Mouse (Mus musculus) E14TG2a.4 (cell line): ENCODE measurements around the gene Mctp1.
A peak's percentile ranks its signal among the peaks of the same experiment; 100 is the strongest.

Experiments used
- H3K27me3 ChIP-seq: 2 replicates; pipeline ENCODE4 v1.6.1; 2014; ENCODE audit warnings: low read length, control low read depth; ENCODE audit not compliant: insufficient read depth
- H3K36me3 ChIP-seq: 2 replicates; pipeline ENCODE4 v1.6.1; 2014; ENCODE audit warnings: low read length, control low read depth; ENCODE audit not compliant: insufficient read depth
- H3K4me1 ChIP-seq: replicated peaks from 2 replicates; pipeline ENCODE4 v1.6.1; 2014; ENCODE audit warnings: low read depth, low read length, control low read depth
- H3K4me3 ChIP-seq: replicated peaks from 2 replicates; pipeline ENCODE4 v1.5.1; 2014; ENCODE audit warnings: mild to moderate bottlenecking, low read length
- H3K9me3 ChIP-seq: 2 replicates; pipeline ENCODE4 v1.6.1; 2014; ENCODE audit warnings: low read length, control low read depth
- CTCF ChIP-seq: conservative IDR thresholded peaks from 2 replicates; pipeline ENCODE4 v1.5.1; 2014; ENCODE audit warnings: low read length
- NANOG ChIP-seq: IDR thresholded peaks from 2 replicates; pipeline ENCODE4 v1.6.1; 2014; ENCODE audit warnings: borderline replicate concordance, low read length, mixed read lengths
- POU5F1 ChIP-seq: IDR thresholded peaks from 2 replicates; pipeline ENCODE4 v1.6.1; 2014; ENCODE audit warnings: low read length, borderline replicate concordance

Mctp1 gene

DNA sequence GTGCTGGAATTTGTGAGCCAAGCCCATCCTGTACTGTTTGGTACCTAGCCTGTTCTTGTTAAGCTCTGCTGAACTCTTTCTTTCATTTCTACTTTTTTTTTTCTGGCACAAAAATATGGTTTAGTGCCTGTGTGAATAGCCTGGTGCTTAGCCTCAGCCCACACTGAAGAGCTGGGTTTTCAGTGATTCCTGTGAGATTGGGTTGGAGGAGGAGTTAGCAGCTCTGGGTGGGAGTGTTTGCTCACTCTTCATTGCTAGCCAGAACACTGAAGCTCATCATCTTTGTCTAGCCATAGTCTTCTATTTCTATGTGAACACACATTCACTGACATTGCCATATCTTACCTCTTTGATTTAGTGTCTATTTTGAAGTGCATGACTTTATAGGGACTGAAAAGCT is 225.1 kb downstream of the Mctp1 start:
- no peaks in the 10 kb centered on the region for H3K4me1 ChIP-seq

DNA sequence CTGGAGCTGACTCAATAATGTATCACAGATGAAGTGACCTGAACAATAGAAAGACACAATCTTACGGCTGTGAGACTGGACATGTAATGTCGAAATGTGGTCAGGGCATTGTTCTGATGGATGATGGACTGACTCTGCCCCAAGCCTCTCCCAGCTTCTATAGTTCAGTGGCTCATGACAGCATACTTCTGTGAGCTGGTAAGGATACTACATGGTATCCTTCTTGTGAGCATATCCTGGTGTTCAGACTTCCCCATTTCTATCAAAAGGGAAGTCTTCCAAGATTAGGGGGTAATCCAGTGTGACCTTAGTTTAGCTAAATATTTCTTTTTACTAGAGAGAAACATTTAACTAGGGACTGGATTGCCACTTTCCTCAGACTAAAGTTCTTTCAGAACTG is 227.2 kb downstream of the Mctp1 start:
- H3K4me1 ChIP-seq: no peaks in the 10 kb centered on the region
- no peak overlapping the region for H3K4me3 ChIP-seq
- no peaks in the 10 kb centered on the region for H3K9me3 ChIP-seq
- no peaks in the 10 kb centered on the region for H3K27me3 ChIP-seq
- TF ChIP-seq POU5F1 (no peak), NANOG (no peak), CTCF (no peak)
- H3K36me3 ChIP-seq: no peaks in the 10 kb centered on the region

More for the DNA sequence above, 225.1 kb downstream of the Mctp1 start:
- Histone ChIP-seq H3K4me3 (no peak overlapping the region), H3K36me3 (no peaks in the 10 kb centered on the region), H3K27me3 (no peaks in the 10 kb centered on the region), H3K9me3 (no peaks in the 10 kb centered on the region)
- no peak for TF ChIP-seq POU5F1

DNA sequence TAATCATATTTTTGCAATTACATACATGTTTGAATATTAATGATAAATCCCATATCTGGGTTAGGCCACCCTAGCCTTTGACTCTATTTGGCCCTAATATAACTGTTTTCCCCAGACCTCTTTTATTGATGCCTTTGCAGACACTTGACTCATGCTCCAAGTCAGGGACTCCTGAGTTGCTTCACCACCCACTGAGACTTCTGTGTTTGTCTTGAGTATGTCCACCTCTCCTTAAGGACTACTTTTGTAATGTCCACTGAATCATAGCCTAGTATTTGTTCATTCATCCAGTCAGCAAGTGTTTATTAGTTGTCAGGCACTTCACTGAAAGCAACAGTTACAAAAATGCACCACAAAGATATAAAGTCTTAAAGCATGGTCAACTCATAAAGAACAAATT is 235.8 kb downstream of the Mctp1 start:
- no peaks in the 10 kb centered on the region for H3K36me3 ChIP-seq

DNA sequence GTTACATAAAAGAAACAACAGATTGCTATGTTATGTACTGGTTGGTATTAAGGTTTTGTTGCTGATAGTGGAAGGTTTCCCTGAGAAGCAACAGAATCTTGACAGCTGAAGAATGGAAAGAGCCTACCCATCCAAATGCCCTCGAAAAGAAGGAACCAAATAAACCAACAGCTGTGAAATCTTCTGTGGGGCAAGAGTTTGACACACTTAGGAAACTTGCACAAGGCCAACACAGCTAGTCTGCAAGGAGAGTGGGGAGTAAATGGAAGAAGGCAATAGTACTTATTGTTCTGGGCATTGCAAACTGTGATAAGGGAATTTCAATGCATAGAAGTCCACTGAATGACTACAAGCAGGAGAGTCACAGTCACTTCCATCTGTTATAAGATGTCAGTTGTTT is 236.2 kb downstream of the Mctp1 start:
- Histone ChIP-seq H3K27me3 (no peaks in the 10 kb centered on the region), H3K4me1 (no peaks in the 10 kb centered on the region), H3K36me3 (no peaks in the 10 kb centered on the region), H3K9me3 (no peaks in the 10 kb centered on the region), H3K4me3 (no peak overlapping the region)
- no peak for TF ChIP-seq NANOG
- TF ChIP-seq POU5F1: no peak
- TF ChIP-seq CTCF: no peak

More for the DNA sequence above, 235.8 kb downstream of the Mctp1 start:
- Histone ChIP-seq H3K9me3 (no peaks in the 10 kb centered on the region), H3K27me3 (no peaks in the 10 kb centered on the region), H3K4me3 (no peak overlapping the region), H3K4me1 (no peaks in the 10 kb centered on the region)
- TF ChIP-seq POU5F1 (no peak), NANOG (no peak), CTCF (no peak)

DNA sequence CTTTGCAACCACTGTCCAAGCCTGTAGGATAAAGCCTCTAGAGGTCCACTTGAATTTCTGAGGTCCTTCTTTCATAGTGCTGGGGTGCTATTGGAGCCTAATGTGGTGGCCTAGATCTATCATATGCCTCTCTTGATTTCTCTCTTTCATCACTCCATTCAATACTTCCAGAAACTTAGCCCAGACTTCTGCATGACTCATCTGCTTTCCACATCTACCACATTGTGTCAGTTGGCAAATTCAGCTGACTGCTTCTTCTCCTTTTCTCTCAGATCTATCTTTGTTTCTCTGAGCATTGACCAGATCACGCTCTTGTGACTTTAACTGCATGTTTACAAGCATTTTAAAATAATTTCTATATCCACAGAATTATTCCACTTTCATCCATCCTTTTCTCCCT is 249.4 kb downstream of the Mctp1 start:
- no peaks in the 10 kb centered on the region for H3K36me3 ChIP-seq
- TF ChIP-seq CTCF: no peak
- TF ChIP-seq POU5F1: no peak
- TF ChIP-seq NANOG: no peak
- H3K27me3 ChIP-seq: no peaks in the 10 kb centered on the region
- no peaks in the 10 kb centered on the region for H3K9me3 ChIP-seq
- no peaks in the 10 kb centered on the region for H3K4me1 ChIP-seq
- H3K4me3 ChIP-seq: no peak overlapping the region

DNA sequence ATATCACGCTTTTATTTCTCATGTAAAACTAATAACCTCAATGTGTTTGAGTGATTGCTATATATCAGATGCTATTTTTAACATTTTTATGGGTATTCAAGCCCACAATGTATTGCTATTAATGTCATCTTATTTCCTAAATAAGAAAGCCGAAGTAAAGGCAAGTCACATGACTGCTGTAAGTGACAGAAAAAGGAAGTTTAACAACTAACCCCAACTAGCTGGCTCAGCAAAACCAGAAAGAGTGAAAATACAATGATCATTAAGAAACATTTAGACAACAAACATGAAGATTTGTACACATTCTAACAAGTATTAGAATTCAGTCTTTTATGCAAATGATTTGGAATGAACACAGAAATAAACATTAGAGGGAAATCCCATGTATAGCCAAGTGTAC is 253.9 kb downstream of the Mctp1 start:
- H3K4me1 ChIP-seq: no peaks in the 10 kb centered on the region
- no peaks in the 10 kb centered on the region for H3K27me3 ChIP-seq
- H3K9me3 ChIP-seq: no peaks in the 10 kb centered on the region
- H3K36me3 ChIP-seq: no peaks in the 10 kb centered on the region
- no peak overlapping the region for H3K4me3 ChIP-seq
- no peak for TF ChIP-seq POU5F1
- TF ChIP-seq NANOG: no peak
- no peak for TF ChIP-seq CTCF

DNA sequence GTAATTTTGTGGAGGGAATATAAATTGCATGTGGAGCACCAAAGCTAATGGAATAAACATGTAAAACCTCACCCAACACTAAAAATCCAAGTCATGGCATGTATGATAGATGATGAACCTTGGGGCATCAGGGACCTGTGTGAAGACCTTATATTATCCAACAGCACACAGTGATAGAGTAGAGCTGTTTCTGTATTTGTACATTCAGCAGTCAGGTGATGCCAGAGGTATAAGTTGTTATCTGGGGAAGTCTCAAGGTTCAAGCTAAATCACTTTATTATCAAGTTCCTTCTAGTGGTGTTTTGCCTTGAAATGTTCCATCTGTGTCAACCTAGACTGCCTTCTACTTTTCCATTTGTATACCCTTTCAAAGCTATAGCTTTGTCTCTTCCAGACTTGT is 275.2 kb downstream of the Mctp1 start:
- Histone ChIP-seq H3K36me3 (no peaks in the 10 kb centered on the region), H3K27me3 (no peaks in the 10 kb centered on the region), H3K4me3 (no peak overlapping the region), H3K9me3 (no peaks in the 10 kb centered on the region), H3K4me1 (no peaks in the 10 kb centered on the region)
- TF ChIP-seq POU5F1 (no peak), NANOG (no peak), CTCF (no peak)

DNA sequence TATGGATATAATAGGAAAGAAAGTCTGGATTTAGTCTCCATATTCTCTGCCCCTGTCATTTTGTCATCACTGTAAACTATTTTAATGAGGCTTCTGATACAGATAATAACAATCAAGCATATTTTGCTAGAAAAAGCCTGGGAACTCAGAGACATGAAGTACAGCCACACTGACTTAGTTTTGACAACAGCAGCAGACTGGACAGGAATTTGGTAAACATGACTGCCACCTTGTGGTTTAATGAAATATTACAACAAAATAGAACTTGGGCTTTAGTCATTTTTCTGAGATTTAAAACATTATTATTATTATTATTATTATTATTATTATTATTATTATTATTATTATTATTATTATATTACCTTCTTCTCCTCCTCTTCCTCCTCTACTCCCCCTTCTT is 297.0 kb downstream of the Mctp1 start:
- no peak overlapping the region for H3K4me3 ChIP-seq
- no peak for TF ChIP-seq NANOG
- no peak for TF ChIP-seq POU5F1
- peak; percentile 16; the same call in 1 of the 2 replicates for TF ChIP-seq CTCF
- H3K4me1 ChIP-seq: no peaks in the 10 kb centered on the region
- H3K9me3 ChIP-seq: 0 out of 2 replicates have a peak, but pooled peaks cover 3% of the 10 kb centered on the region
- H3K27me3 ChIP-seq: no peaks in the 10 kb centered on the region
- no peaks in the 10 kb centered on the region for H3K36me3 ChIP-seq

DNA sequence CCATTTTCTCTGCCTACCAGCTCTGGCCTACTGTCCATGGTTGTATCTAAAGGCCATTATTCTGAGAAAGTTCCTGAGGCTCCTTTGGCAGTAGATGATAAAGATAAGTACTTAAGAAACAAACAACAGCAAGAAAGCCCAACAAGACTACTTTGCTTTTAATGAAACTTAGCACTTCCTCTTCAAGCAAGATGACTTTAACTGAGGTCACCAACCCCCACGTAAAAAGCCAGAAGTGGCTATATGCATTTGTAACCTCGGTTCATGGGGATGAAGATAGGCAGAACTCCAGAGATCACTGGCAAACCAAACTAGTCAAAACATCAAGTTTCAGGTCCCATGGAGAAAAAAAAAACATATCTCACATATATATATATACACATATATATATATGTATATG is 305.0 kb downstream of the Mctp1 start:
- Histone ChIP-seq H3K4me1 (no peaks in the 10 kb centered on the region), H3K27me3 (no peaks in the 10 kb centered on the region), H3K36me3 (no peaks in the 10 kb centered on the region), H3K4me3 (no peak overlapping the region), H3K9me3 (no peaks in the 10 kb centered on the region)
- TF ChIP-seq POU5F1 (no peak), NANOG (no peak), CTCF (no peak)
